Mouse (Mus musculus) liver, embryonic 11.5 days (tissue): ENCODE data around the gene Timm8a1. TPM values are rescaled to one million over a fixed set of nuclear protein-coding genes. Genes with fewer than 3 reads are reported as not detected.
"Not testable (repeated sequence)": the region's sequence is repeated elsewhere in the genome, so short reads cannot be mapped to it uniquely, and the experiment has no call there.

Experiments
- ATAC-seq: fragments of 200-750 bp; cut with Nextera tagmentation; replicated peaks from 2 replicates; pipeline ENCODE4 v1.8.0; 2017; ENCODE audit warnings: moderate number of reproducible peaks, mild to moderate bottlenecking, moderate TSS enrichment, moderate library complexity; ENCODE audit not compliant: low FRiP score
- DNase-seq: peaks from one replicate; pipeline ENCODE4 v3.0.0-alpha.2; 2017; ENCODE audit warnings: low spot score
- H3K27ac ChIP-seq: fragments of 300-500 bp; sonication (generic); 2 replicates; pipeline ENCODE4 v1.5.1; 2014; ENCODE audit warnings: mild to moderate bottlenecking, low read depth, low read length, control low read depth
- H3K27me3 ChIP-seq: fragments of 300-500 bp; sonication (generic); replicated peaks from 2 replicates; pipeline ENCODE4 v1.6.1; 2014; ENCODE audit warnings: low read length, mixed read lengths; ENCODE audit not compliant: control insufficient read depth, insufficient read depth
- H3K36me3 ChIP-seq: fragments of 300-500 bp; sonication (generic); 2 replicates; pipeline ENCODE4 v1.6.1; 2014; ENCODE audit warnings: mild to moderate bottlenecking, low read length, moderate library complexity, mixed read lengths; ENCODE audit not compliant: control insufficient read depth, insufficient read depth
- H3K4me1 ChIP-seq: fragments of 300-500 bp; sonication (generic); replicated peaks from 2 replicates; pipeline ENCODE4 v1.6.1; 2014; ENCODE audit warnings: low read length, mixed read lengths; ENCODE audit not compliant: control insufficient read depth, insufficient read depth
- H3K4me2 ChIP-seq: fragments of 300-500 bp; sonication (generic); 2 replicates; pipeline ENCODE4 v1.6.1; 2014; ENCODE audit warnings: mild to moderate bottlenecking, control low read depth, moderate library complexity
- H3K4me3 ChIP-seq: fragments of 300-500 bp; sonication (generic); 2 replicates; pipeline ENCODE4 v1.5.1; 2014; ENCODE audit warnings: low read depth, low read length, control low read depth
- H3K9ac ChIP-seq: fragments of 300-500 bp; sonication (generic); 2 replicates; pipeline ENCODE4 v1.6.1; 2014; ENCODE audit warnings: low read depth, low read length, control low read depth
- H3K9me3 ChIP-seq: fragments of 300-500 bp; sonication (generic); 2 replicates; pipeline ENCODE4 v1.6.1; 2016; ENCODE audit warnings: low read length, inconsistent platforms, mixed read lengths; ENCODE audit not compliant: control insufficient read depth
- WGBS: fragments of 180-500 bp; shearing (Covaris S2); extraction: QIAGEN DNeasy Blood & Tissue Kit; methylation state at CpG from one replicate; pipeline ENCODE4 v1.1.7; 2014; 5-methylcytosine and 5-hydroxymethylcytosine counted together
- polyA plus RNA-seq: library from polyadenylated mRNA; unstranded; fragments of >200 nt; fragmentation: Nextera tagmentation; extraction: Ambion mirVana; gene quantifications from 2 replicates; pipeline ENCODE4 v1.2.1, GENCODE M21; 2014

Timm8a1 gene
- polyA plus RNA-seq, 1 experiment from 2014 or later: 194 TPM

GRCm38 (mm10) chrX:134541955-134542308, 267 bp upstream of the Timm8a1 start:
- Histone ChIP-seq H3K36me3 (peaks cover under 1% of the 10 kb centered on the region; the same call in 1 of the 2 replicates), H3K4me3 (peak overlapping the region; percentile 63), H3K4me1 (no peaks in the 10 kb centered on the region), H3K9me3 (no peaks in the 10 kb centered on the region), H3K27ac (peak overlapping the region; percentile 75), H3K27me3 (no peaks in the 10 kb centered on the region), H3K4me2 (peak overlapping the region; percentile 52), H3K9ac (peak overlapping the region; percentile 78)
- peak; percentile 16 for ATAC-seq
- DNase-seq: no peak
- 12% methylated on average over 6 of the region's 6 CpGs for WGBS

GRCm38 (mm10) chrX:134540414-134541135, 1.1 kb downstream of the Timm8a1 start:
- DNase-seq: no peak

GRCm38 (mm10) chrX:134539795-134540194, 1.9 kb downstream of the Timm8a1 start:
- ATAC-seq: peak; percentile 54

More at GRCm38 (mm10) chrX:134540414-134541135, 1.1 kb downstream of the Timm8a1 start:
- Histone ChIP-seq H3K4me3 (peak overlapping the region; percentile 63), H3K27ac (peak overlapping the region; percentile 75), H3K4me2 (peak overlapping the region; percentile 58), H3K27me3 (no peaks in the 10 kb centered on the region), H3K36me3 (peaks cover 5% of the 10 kb centered on the region; the same call in 1 of the 2 replicates), H3K9me3 (no peaks in the 10 kb centered on the region), H3K4me1 (no peaks in the 10 kb centered on the region), H3K9ac (peak overlapping the region; percentile 78)
- WGBS: 25% methylated on average over 12 of the region's 12 CpGs
- ATAC-seq: no peak

GRCm38 (mm10) chrX:134533346-134533745, 8.3 kb downstream of the Timm8a1 start:
- Histone ChIP-seq H3K4me1 (no peaks in the 10 kb centered on the region), H3K4me3 (no peak overlapping the region), H3K9me3 (no peaks in the 10 kb centered on the region), H3K27ac (no peak overlapping the region), H3K27me3 (no peaks in the 10 kb centered on the region), H3K4me2 (no peak overlapping the region), H3K36me3 (peaks cover 5% of the 10 kb centered on the region; the same call in 1 of the 2 replicates), H3K9ac (no peak overlapping the region)
- no peak for DNase-seq
- WGBS: 76% methylated on average over 2 of the region's 2 CpGs
- no peak for ATAC-seq

More at GRCm38 (mm10) chrX:134539795-134540194, 1.9 kb downstream of the Timm8a1 start:
- H3K27ac ChIP-seq, H3K9me3 ChIP-seq, H3K27me3 ChIP-seq, H3K36me3 ChIP-seq, H3K4me1 ChIP-seq: not testable (repeated sequence)
- WGBS: 47% methylated on average over 10 of the region's 10 CpGs
- peak overlapping the region; percentile 78 for H3K9ac ChIP-seq
- H3K4me3 ChIP-seq: peak overlapping the region; percentile 63
- peak; percentile 31 for DNase-seq
- H3K4me2 ChIP-seq: peak overlapping the region; percentile 58

- H3K4me1 ChIP-seq: no peaks in the 10 kb centered on the region
- no peak overlapping the region for H3K4me3 ChIP-seq
- H3K4me2 ChIP-seq: no peak overlapping the region
- no peak overlapping the region for H3K27ac ChIP-seq
- DNase-seq (no peak), ATAC-seq (no peak)
- no peaks in the 10 kb centered on the region for H3K9me3 ChIP-seq
- no peaks in the 10 kb centered on the region for H3K36me3 ChIP-seq
- H3K9ac ChIP-seq: no peak overlapping the region
- H3K27me3 ChIP-seq: no peaks in the 10 kb centered on the region
- 72% methylated on average over 4 of the region's 4 CpGs for WGBS
These were observed 16.4 kb downstream of the Timm8a1 start for GRCm38 (mm10) chrX:134525260-134525659.

GRCm38 (mm10) chrX:134523772-134524171, 17.9 kb downstream of the Timm8a1 start:
- no peak overlapping the region for H3K4me3 ChIP-seq
- no peaks in the 10 kb centered on the region for H3K27me3 ChIP-seq
- H3K36me3 ChIP-seq: no peaks in the 10 kb centered on the region
- DNase-seq (no peak), ATAC-seq (no peak)
- no peaks in the 10 kb centered on the region for H3K4me1 ChIP-seq
- H3K9ac ChIP-seq: no peak overlapping the region
- WGBS: 49% methylated on average over 4 of the region's 4 CpGs
- H3K27ac ChIP-seq: no peak overlapping the region
- no peaks in the 10 kb centered on the region for H3K9me3 ChIP-seq
- no peak overlapping the region for H3K4me2 ChIP-seq

- DNase-seq (no peak), ATAC-seq (no peak)
- Histone ChIP-seq H3K4me3 (no peak overlapping the region), H3K27ac (no peak overlapping the region), H3K27me3 (no peaks in the 10 kb centered on the region), H3K4me2 (no peak overlapping the region), H3K4me1 (no peaks in the 10 kb centered on the region), H3K36me3 (no peaks in the 10 kb centered on the region), H3K9me3 (no peaks in the 10 kb centered on the region), H3K9ac (no peak overlapping the region)
- WGBS: 31% methylated on average over 2 of the region's 2 CpGs
These were observed 32.2 kb downstream of the Timm8a1 start for GRCm38 (mm10) chrX:134509473-134509872.

GRCm38 (mm10) chrX:134507977-134508376, 33.7 kb downstream of the Timm8a1 start:
- Histone ChIP-seq H3K4me1 (no peaks in the 10 kb centered on the region), H3K27me3 (no peaks in the 10 kb centered on the region), H3K4me2 (no peak overlapping the region), H3K4me3 (no peak overlapping the region), H3K9ac (no peak overlapping the region), H3K27ac (no peak overlapping the region), H3K9me3 (no peaks in the 10 kb centered on the region), H3K36me3 (no peaks in the 10 kb centered on the region)
- ATAC-seq: no peak
- WGBS: 68% methylated on average over 6 of the region's 6 CpGs
- DNase-seq: no peak

- Histone ChIP-seq H3K4me3 (no peak overlapping the region), H3K27ac (no peak overlapping the region), H3K27me3 (no peaks in the 10 kb centered on the region), H3K9ac (no peak overlapping the region), H3K9me3 (no peaks in the 10 kb centered on the region), H3K4me1 (no peaks in the 10 kb centered on the region), H3K36me3 (no peaks in the 10 kb centered on the region), H3K4me2 (no peak overlapping the region)
- ATAC-seq (no peak), DNase-seq (no peak)
- 79% methylated on average over 8 of the region's 8 CpGs for WGBS
These were observed 41.0 kb downstream of the Timm8a1 start for GRCm38 (mm10) chrX:134500651-134501050.
